Mouse (Mus musculus) small intestine, adult 2 months (tissue): ENCODE measurements at regions not wholly inside any gene's neighbourhood (a gene's known extent, or its start where the extent isn't known, plus 50 kb on each side); places are given as distances from the start of the nearest gene placed in this dataset.

Experiments
- CTCF ChIP-seq: fragments of 200-500 bp; IDR thresholded peaks from 2 replicates; pipeline ENCODE4 v1.5.1; 2012; ENCODE audit warnings: low read depth, mild to moderate bottlenecking, control low read depth, inconsistent platforms, low read length, moderate library complexity, mixed read lengths; ENCODE audit not compliant: insufficient replicate concordance, insufficient read length; ENCODE audit errors: extremely low read depth
- POLR2A ChIP-seq: fragments of 200-500 bp; IDR thresholded peaks from 2 replicates; pipeline ENCODE4 v1.6.1; 2012; ENCODE audit warnings: low read depth, mild to moderate bottlenecking, control low read depth, inconsistent platforms, low read length, moderate library complexity

DNA sequence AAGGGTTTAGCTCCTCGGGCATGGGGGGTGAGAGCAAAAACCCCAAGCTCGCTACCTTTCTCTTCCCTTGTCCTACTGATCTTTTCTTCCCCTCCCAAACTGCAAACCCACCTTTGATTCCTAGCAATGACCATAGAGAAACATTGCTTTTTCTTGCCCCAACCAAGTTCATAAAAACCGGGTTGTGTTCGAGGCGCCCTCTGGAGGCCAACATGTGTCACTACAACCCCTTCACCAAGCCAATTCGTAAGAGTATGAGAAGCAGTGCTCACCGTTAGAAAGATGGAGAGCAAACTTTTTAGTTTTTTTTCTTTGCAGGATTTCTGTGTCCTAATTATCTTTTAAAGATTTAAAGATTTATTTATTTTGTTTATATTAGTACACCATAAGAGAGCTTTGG is 52.1 kb upstream of the Slc7a1 start:
- TF ChIP-seq CTCF (peak; percentile 93; the same call in 1 of the 2 replicates), POLR2A (no peak)
